Mouse (Mus musculus) mouse embryonic stem cell (cell line): ENCODE data around the gene Thy1.

Experiments used
- in situ Hi-C, 2 experiments: fragments of 300-500 bp; cut with MboI; formaldehyde crosslinking; loops; 1 replicate in 1 of 2; 3 replicates in 1 of 2; pipeline ENCODE4 v1.14.3; 2019 to 2020; ENCODE audit warnings: low sequenced_read_pairs in 2 of 2, low pct_unique_long_range_greater_than_20kb in 1 of 2, mixed read lengths in 1 of 2; ENCODE audit not compliant: unreplicated experiment in 1 of 2

Gene Thy1

DNA sequence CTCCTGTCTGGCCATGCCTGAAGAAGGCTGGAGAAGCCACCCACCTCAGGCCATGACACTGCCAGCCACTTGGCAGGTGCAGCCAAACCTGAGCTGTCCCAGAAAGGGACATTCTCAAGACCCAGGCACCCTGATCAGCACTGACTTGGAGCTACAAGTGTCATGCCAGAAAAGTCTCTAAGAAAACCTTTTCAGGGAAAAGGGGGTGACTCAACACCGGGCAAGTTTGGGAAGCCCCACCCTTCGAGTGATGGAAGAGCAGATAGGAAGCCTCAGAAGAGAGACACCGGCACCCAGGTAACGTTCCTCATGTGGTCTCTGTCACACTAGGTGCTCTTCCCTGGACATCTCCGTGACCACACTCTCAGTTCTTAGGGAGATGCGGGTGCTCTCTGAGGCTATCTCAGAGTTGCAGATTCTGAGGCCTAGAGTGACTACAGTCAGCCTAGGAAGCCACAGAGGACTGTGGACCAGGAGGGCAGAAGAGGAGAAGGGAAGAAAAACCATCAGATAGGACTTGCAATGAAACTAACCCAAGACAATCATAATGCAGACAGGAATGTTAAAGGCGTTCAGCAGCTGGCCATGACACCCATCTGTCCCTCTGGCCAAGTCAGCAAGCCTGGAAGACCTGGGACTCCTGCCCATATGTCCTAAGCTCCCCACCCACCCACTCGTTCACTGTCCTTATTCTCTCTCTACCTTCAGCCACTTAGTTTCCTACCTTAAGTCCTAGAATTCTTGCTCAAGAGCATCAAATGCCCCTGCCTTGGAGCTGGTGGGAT lies 6.4 kb downstream of the Thy1 start:
- in situ Hi-C loops: loop anchor here in 1 of 2 experiments (10.0 kb wide), 1 partner anchor 55 kb away; no protein-coding TSS in a partner anchor

DNA sequence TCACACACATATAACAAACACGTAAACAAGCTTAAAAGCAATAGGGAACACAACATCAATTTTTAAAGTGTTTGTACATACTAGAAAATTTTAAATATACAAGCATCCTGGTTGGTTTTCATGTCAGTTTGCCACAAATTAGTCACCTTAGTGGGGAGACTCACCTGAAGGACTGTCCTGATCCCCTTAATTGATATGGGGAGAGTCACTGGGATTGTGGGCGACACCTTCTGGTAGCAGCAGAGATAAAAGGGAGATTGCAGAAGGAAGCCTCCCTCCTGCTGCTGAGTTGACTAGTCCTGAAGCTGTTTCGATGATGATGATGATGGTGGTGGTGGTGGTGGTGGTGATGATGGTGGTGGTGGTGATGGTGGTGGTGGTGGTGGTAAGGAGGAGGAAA lies 9.7 kb downstream of the Thy1 start:
- in situ Hi-C loops: loop anchor here in 1 of 2 experiments (10.0 kb wide), 1 partner anchor 58 kb away; no protein-coding TSS in a partner anchor

DNA sequence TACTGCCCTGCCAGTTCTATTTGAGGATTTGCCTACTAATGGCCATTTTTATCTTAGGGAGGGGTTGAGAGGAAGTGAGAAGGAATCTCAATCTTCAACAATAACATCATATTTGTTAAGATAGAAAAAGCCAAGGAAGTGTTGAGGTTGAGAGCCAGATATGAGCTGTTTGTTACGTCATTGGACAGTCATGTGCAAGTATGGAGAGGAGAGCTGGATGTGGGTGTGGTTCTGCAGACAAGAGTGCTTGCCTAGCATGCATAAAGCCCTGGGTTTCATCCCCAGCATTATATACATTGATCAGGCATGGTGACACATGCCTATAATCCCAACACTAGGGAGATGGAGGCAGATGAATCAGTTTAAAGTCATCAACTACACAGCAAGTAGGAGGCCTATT lies 10.8 kb downstream of the Thy1 start:
- in situ Hi-C loops: loop anchor here in 1 of 2 experiments (10.0 kb wide), 1 partner anchor 59 kb away; no protein-coding TSS in a partner anchor

DNA sequence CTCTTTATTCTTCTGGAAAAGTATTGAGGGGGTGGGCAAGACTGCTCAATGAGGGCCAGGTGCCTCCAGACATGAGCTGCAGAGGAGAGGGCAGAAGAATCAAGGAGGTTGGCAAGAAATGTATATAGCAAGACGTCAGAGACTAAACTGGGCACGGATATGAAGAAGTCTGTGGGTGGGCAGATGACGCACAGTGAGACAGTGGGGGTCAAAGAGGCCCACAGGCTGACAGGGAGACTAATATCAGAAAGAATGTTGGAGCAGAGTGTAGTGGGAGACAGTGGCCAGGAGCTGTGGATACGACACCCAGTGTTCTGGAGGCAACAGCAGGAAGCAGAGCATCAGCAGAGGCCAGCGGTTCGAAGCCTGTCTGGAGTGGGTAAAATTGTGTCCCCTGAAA lies 15.4 kb downstream of the Thy1 start:
- in situ Hi-C loops: loop anchor here in 1 of 2 experiments (10.0 kb wide), 1 partner anchor 64 kb away; no protein-coding TSS in a partner anchor

DNA sequence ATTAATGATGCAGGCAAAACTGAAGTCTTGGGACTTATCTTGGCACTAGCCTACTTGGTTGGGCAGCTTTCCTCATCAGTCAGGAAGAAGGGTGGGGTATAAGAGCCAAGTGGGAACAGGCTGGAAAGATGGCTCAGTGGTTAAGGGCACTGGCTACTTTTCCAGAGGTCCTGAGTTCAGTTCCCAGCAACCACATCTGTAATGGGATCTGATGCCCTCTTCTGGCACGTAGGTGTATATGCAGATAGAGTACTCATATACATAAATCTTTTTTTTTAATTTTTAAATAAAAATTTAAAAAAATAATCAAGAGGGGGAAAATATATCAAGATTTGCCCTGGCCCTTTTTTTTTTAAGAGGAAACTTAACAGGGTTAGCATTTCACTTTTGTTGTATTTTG lies 22.0 kb downstream of the Thy1 start:
- in situ Hi-C loops: no loop called here

DNA sequence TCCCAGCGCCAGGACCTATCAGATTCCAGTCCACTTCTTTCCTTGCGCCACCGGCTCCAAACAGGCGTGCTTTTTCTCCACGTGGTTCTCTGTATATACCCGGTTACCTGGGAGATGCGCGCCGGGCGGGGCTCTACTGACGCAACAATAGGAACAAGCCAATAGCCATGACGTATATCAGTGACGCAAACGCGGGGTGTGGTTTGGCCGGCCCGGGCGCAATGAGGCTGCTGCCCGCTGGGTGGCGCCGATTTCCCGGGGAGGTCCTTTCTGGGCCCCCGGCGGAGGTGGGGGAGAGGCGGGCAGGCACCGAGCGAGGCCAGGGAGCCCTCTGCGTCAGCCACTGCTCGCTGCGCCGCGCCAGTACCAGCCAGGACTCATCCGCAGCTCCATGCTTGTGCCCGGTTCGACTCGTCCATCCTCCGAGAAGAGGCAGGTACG lies 23.6 kb downstream of the Thy1 start, which contains the start of gene Usp2:
Gene Usp2 (plus strand): TSS at position 237 of the 441 bp plus-strand sequence.
- in situ Hi-C loops: no loop called here

DNA sequence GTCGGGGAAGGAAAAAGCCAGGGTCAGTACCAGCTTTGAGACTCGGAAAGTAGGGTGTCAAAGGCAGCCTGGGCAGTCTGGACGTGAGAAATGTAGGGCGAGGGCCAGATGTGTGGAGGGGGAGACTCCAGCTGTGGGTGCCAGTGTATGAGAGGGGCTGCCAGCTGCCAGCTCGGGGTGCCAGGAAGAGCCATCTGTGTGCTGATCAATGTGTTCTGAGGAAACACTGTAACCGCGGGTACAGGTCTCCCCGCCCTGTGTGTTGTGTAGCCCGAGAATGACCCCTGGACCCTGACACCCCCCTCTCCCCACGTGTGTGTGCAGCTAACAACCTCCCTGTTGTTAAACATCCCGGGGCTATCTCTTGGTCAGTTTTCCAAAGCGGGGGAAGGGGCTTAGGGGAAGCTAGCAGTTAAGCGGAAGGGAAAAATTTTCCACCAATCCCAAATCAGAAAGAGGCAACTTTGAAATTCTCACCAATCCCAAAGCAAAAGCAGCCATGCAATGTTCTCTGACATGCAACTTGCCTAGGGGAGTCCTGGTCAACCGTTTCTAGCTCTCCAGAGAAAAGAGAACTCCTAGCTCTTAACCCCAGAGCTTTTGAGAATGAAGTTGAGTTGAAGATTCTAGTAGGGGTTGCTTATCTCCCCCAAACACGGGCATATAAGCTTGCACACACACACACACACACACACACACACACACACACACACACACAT lies 24.2 kb downstream of the Thy1 start:
- in situ Hi-C loops: no loop called here

DNA sequence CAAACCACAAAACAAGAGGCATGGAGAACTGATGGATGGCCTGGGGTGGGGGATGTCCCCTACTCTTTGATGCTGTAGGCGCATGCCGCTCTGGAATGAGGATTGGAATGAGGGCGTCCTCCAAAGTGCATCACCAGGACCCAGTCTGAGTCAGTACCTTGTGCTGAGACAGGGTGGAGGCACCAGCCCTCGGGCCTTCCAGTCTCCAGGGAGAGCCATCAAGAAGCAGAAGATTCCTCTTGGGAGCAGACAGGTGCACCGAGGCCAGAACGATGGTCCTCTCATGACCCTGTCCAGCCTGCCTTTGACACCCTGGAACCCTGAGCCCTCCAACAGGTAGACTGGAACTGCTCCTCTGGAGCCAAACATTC lies 24.8 kb downstream of the Thy1 start:
- in situ Hi-C loops: no loop called here

DNA sequence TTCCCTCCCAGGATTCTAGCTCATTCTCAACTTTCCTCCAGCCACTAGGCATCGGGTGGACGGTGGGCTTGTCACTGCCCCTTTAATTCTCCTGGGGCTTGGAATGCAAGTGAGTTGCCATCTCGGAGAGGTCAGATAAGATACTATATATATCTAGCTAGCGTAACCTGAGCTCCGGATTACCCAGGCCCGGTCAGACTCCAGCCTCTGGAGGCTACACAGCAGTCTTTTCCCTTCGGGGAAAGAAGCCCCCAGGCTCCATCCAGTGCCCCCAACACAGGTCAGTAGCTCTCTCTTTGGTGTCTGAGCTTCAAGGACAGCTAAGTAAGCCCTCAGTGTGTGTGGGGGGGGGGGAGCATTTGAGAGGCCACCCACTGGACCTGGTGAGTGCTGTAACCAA lies 26.1 kb downstream of the Thy1 start:
- in situ Hi-C loops: no loop called here

DNA sequence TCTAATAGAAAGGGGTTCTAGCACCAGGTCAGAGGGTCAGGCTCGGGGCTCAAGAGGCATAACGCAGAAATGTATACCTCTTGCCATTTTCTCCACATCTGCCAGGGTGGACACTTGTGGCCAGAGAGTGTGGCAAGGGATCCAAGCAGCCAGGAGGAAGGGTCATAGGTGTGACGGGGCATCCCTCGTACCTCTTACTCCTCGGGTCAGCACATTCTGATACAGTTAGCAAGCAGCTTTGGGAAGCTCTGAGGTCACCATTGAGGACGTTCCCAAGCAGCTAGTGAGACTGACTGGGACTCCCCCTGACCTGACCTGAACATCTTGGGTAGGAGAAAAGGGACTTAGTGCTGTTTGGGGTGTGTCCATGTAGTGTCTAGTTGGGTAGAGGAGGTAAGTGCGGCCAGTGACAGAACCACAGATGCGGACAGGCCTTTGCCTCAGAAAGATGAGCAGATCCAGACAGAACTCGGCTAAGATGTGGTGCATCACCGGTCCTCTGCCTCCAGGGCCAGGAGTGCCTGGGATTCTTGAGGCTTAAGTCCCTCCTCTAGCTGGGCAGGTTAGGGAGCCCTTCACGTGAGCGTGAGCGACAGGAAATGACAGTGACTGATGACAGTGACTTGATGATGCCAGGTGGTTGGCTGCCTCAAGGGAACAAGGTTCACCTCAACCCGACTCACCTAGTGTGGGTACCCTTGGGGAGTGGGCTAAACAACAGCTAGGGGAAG lies 27.1 kb downstream of the Thy1 start:
- in situ Hi-C loops: no loop called here

DNA sequence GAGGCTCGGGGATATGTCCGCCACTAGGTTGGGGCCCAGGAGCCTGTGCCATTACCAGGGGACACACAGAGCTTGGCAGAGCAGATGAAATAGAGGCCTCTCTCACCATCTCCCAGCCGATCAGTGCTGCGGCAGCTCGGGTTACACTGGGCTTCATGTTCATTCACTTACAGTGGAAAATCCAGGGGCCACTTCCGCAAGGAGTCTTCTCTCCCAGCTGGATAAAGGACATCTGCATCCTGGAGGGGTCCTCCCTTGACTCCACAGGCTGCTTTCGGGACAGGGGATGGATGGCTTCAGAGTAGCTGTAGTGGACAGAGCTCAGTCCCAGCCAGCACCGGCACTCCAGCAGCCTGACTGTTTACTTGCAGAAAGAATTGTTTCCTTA lies 27.7 kb downstream of the Thy1 start:
- in situ Hi-C loops: no loop called here

DNA sequence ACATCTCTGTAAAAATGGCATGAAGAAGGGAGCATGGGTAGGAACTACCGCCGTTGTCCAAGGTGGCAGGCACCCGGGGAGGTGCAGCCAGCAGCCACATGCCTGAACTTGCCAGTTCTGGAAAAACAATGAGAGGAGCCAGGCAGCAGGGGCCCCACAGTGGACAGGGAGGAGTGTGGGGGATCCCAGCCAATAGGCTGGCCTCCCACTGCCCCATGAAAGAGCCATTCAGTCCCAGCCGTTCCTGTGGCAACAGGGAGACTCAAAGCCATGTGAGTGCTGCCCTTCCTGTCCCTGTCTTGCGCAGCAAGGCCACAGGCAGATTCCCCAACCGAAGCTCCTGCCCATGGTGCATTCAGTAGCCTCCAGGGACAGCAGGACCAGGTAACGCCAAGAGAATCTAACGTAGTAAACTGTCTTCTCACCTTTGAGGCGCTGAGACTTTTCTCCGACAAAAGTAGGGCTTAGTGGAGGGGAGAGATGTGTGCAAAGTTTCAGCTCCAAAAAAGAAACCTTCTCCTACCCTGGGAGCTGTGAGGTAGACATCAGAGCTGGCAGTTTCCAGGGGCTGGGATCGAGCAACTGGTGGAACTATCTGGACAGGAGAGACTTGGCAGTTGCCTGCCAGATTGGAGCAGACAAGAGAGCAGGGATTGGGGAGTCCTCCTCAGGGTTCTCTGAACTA lies 28.9 kb downstream of the Thy1 start:
- in situ Hi-C loops: no loop called here

DNA sequence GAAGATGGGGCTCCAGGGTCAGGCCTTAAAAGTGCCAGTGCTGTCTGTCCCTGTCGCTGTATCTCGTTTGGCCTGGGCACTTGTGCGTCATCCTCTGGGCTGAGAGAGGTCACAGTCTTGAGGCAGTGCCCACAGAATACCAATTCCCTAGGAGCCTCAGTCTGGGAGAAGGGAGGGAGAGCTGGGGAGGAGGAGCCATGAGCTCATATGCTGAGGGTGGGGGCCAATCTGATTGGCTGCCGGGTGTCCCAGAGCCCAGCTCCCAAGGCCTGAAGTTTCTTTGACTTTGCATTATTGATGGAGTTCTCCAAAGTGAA lies 29.4 kb downstream of the Thy1 start:
- in situ Hi-C loops: no loop called here

DNA sequence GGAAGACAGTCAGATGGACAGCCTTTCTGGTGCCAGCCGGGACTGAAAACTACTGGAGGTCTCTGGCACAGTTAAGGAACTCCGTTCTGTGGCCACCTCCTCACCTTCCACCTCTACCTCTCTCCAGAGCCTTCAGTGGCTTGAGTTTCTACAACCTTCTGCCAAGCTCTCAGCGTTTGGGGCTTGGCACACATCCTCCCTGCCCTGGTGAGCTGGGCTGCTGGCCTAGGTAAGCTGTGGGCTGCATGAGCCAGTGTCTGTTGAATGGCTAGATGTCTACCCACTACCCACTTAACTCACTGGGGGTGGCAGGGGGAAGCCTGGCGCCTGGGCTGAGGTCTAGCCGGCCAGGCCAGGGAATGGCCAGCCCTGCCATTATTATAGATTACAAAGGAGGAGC lies 29.9 kb downstream of the Thy1 start:
- in situ Hi-C loops: no loop called here

DNA sequence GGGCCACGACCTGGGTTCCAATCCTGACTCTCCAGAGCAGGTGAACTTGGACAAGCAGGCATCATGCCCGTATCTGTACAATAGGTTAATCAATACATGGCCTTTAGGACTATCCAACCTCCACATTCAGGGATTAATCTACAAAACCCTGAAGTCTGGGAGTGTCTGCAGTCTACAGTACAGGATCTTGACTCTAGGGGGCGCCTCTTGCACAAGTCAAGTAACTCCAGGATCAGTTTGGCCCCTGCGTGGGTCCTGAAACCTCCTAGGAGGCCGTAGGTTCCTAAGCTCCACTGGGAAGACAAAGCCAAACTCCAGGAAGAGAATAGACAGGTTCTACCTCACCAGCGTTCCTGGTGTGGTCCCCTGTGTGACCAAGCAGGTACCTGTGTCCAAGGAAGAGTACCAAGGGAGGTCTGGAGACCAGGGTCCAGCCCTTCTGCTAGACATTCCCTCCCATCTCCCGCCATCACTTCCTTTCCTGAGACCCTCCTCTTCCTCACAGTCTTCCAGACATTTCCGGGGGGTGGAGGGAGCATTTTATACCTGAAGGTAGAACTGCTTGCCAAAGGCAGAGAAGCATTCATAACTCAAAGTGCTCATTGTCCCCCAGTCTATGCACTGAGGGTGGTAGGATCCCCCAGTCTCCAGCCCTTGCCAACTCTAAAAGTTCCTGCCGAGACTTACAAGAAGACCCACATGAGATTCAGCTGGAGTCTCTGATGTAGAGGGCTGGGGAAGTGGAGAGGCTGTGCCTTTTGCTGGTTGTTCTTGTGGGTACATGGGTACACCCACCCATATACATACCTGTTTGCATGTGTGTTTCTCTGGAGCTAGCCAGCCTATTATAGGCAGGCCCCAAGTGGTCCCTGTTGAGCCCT lies 31.5 kb downstream of the Thy1 start:
- in situ Hi-C loops: no loop called here

DNA sequence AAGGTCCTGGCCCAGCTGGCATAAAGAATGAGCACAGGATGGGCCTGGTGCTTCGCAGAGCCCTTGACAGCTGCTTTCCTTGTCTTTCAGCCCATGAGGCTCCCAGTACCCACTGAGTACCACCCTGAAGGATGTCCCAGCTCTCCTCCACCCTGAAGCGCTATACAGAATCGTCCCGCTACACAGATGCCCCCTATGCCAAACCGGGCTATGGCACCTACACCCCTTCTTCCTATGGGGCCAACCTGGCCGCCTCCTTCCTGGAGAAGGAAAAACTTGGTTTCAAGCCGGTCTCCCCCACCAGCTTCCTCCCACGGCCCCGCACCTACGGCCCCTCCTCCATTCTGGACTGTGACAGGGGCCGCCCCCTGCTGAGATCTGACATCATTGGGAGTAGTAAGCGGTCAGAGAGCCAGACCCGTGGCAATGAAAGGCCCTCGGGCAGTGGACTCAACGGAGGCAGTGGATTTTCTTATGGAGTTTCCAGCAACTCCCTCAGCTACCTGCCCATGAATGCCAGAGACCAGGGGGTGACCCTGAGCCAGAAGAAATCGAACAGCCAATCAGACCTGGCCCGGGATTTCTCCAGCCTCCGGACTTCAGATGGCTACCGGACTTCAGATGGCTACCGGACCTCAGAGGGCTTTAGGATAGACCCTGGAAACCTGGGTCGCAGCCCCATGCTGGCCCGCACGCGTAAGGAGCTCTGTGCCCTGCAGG lies 32.3 kb downstream of the Thy1 start:
- in situ Hi-C loops: no loop called here

DNA sequence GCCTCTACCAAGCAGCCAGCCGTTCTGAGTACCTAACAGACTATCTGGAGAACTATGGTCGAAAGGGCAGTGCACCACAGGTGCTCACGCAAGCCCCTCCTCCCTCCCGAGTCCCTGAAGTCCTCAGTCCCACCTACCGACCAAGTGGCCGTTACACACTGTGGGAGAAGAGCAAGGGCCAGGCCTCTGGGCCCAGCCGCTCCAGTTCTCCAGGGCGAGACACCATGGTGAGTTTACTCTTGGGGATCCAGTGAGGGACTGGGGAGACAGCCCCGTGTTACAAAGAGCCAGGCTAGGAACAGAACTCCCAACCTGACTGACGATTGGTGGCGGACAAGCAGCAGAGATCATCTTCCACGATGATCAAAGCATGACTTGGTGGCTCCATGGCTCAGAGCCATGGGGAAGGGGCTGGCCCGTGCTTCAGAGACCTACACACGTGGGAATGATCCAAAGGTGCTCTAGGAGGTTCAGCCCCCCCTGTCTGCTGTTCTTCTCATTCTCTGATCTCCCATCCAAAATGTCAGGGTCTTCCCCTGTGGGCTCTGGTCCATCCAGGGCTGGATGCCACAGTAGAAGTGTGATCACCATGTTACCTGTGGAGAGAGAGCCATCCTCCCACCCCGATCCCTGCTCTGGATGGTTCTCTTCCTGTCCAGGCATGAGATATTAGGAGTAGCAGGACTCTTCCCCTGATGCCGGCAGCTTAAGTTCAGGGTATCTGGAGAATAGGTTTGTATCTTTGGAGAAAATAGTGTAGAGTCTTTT lies 33.0 kb downstream of the Thy1 start:
- in situ Hi-C loops: no loop called here
